Mouse (Mus musculus) midbrain, postnatal 0 days (tissue): ENCODE results near the gene Ttf1. TPM values are rescaled to one million over a fixed set of nuclear protein-coding genes. Genes with fewer than 3 reads are reported as not detected.
"Not testable (repeated sequence)": the region's sequence is repeated elsewhere in the genome, so short reads cannot be mapped to it uniquely, and the experiment has no call there.

ENCODE experiments used
- ATAC-seq: fragments of 200-750 bp; cut with Nextera tagmentation; 2 replicates; pipeline ENCODE4 v1.8.0; 2017; ENCODE audit warnings: moderate number of reproducible peaks, mild to moderate bottlenecking, moderate TSS enrichment, moderate library complexity; ENCODE audit not compliant: low FRiP score
- DNase-seq: peaks from one replicate; pipeline ENCODE4 v3.0.0-alpha.2; 2015; ENCODE audit warnings: low spot score
- H3K27ac ChIP-seq: fragments of 300-500 bp; sonication (generic); 2 replicates; pipeline ENCODE4 v1.5.1; 2014; ENCODE audit warnings: low read depth, mild to moderate bottlenecking, low read length, mixed read lengths
- H3K27me3 ChIP-seq: fragments of 300-500 bp; sonication (generic); 2 replicates; pipeline ENCODE4 v1.6.1; 2014; ENCODE audit warnings: low read length, control low read depth, mixed read lengths; ENCODE audit not compliant: insufficient read depth
- H3K36me3 ChIP-seq: fragments of 300-500 bp; sonication (generic); 2 replicates; pipeline ENCODE4 v1.6.1; 2014; ENCODE audit warnings: low read length, control low read depth, mixed read lengths; ENCODE audit not compliant: insufficient read depth
- H3K4me1 ChIP-seq: fragments of 300-500 bp; sonication (generic); 2 replicates; pipeline ENCODE4 v1.6.1; 2014; ENCODE audit warnings: mild to moderate bottlenecking, control low read depth, antibody characterized with exemption, low read length, mixed read lengths; ENCODE audit not compliant: insufficient read depth
- H3K4me2 ChIP-seq: fragments of 300-500 bp; sonication (generic); 2 replicates; pipeline ENCODE4 v1.6.1; 2014; ENCODE audit warnings: low read depth, mild to moderate bottlenecking, low read length, mixed read lengths; ENCODE audit not compliant: poor library complexity, severe bottlenecking
- H3K4me3 ChIP-seq: fragments of 300-500 bp; sonication (generic); 2 replicates; pipeline ENCODE4 v1.5.1; 2014; ENCODE audit warnings: low read depth, mild to moderate bottlenecking, low read length, moderate library complexity
- H3K9ac ChIP-seq: fragments of 300-500 bp; sonication (generic); replicated peaks from 2 replicates; pipeline ENCODE4 v1.6.1; 2014; ENCODE audit warnings: mild to moderate bottlenecking, low read length, moderate library complexity, mixed read lengths; ENCODE audit not compliant: poor library complexity, severe bottlenecking
- H3K9me3 ChIP-seq: fragments of 300-500 bp; sonication (generic); 2 replicates; pipeline ENCODE4 v1.6.1; 2016; ENCODE audit warnings: low read length, control low read depth
- CTCF ChIP-seq: IDR thresholded peaks from 2 replicates; pipeline ENCODE4 v1.5.1; 2016; ENCODE audit warnings: antibody characterized with exemption, mild to moderate bottlenecking
- WGBS: fragments of 180-500 bp; shearing (Covaris S2); extraction: QIAGEN DNeasy Blood & Tissue Kit; methylation state at CpG from one replicate; pipeline ENCODE4 v1.1.7; 2014; 5-methylcytosine and 5-hydroxymethylcytosine counted together
- polyA plus RNA-seq: library from polyadenylated mRNA; unstranded; fragments of >200 nt; fragmentation: Nextera tagmentation; extraction: Ambion mirVana; gene quantifications from 2 replicates; pipeline ENCODE4 v1.2.1, GENCODE M21; 2015
- total RNA-seq: library from RNA; depleted of rRNA; stranded (reverse); fragments of >200 nt; gene quantifications from 2 replicates; pipeline ENCODE4 v1.2.3, GENCODE M21; 2014

Gene Ttf1
- total and polyA plus RNA-seq, 2 experiments from 2014 or later, result 3.1 to 4.9 TPM

DNA sequence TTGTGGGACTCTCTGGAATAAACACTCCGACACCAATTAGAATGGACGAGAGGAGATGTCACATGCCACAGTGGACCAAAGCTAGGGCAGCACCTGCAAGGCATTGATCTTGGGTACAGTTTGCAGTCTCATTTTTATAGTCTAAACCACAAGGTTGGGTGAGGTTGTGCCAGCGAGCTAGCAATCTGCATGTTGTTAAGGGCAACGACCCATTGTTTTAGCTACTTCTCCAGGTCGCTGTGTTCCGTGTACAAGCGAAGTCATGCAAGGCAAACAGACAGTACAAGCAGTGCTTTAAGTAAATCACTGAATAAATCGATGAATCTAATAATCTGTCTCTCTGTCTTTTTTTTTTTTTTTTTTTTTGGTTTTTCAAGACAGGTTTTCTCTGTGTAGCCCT is 35.6 kb downstream of the Ttf1 start:
- Histone ChIP-seq H3K27ac (no peak overlapping the region), H3K9ac (no peak overlapping the region), H3K4me2 (no peak overlapping the region), H3K9me3 (no peaks in the 10 kb centered on the region), H3K27me3 (no peaks in the 10 kb centered on the region), H3K4me3 (no peak overlapping the region), H3K36me3 (no peaks in the 10 kb centered on the region), H3K4me1 (no peaks in the 10 kb centered on the region)
- no peak for ATAC-seq
- TF ChIP-seq CTCF, result no peak
- no peak for DNase-seq
- WGBS, result 94% methylated on average over 8 of the region's 8 CpGs

DNA sequence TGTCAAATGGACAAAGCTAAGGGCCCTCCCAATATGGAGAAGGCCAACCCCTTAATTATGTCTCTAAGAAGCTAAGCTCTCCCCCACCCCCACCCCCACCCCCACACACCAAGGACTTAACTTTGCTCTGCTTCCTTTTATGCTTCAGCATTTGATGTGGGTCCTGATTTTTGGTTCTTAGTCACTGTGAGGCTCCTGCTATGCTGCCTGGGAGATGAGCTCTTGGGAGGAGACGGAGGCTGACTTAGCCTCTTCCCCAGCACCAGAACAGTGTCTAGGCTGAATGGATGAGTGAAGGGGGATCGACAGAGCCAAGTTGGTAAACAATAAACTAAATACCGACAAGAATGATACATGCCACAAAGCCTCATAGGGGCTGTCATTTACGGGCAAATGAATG is 36.7 kb downstream of the Ttf1 start:
- Histone ChIP-seq H3K4me2 (no peak overlapping the region), H3K27me3 (no peaks in the 10 kb centered on the region), H3K4me1 (no peaks in the 10 kb centered on the region), H3K27ac (no peak overlapping the region), H3K4me3 (no peak overlapping the region), H3K9me3 (no peaks in the 10 kb centered on the region), H3K9ac (no peak overlapping the region), H3K36me3 (no peaks in the 10 kb centered on the region)
- TF ChIP-seq CTCF, result no peak
- DNase-seq (no peak), ATAC-seq (no peak)
- 40% methylated on average over 4 of the region's 4 CpGs for WGBS

DNA sequence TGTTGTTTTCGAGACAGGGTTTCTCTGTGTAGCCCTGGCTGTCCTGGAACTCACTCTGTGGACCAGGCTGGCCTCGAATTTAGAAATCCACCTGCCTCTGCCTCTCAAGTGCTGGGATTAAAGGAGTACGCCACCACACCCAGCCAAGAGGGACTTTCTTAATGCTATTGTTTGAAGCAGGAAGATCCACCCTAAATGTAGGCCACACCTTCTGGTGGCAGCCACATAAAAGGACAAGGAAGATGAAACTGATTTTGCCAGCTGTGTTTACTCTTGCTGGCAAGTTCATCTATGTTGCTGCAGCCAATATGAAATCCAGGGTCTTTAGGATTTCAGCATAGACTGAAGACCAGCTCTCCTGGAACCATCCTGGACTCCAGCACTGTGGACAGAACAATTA is 37.4 kb downstream of the Ttf1 start:
- Histone ChIP-seq H3K4me2 (no peak overlapping the region), H3K27ac (no peak overlapping the region), H3K36me3 (no peaks in the 10 kb centered on the region), H3K4me3 (no peak overlapping the region), H3K27me3 (no peaks in the 10 kb centered on the region), H3K9me3 (no peaks in the 10 kb centered on the region), H3K4me1 (no peaks in the 10 kb centered on the region), H3K9ac (no peak overlapping the region)
- no peak for ATAC-seq
- 82% methylated on average over 3 of the region's 3 CpGs for WGBS
- DNase-seq, result no peak
- TF ChIP-seq CTCF, result no peak

DNA sequence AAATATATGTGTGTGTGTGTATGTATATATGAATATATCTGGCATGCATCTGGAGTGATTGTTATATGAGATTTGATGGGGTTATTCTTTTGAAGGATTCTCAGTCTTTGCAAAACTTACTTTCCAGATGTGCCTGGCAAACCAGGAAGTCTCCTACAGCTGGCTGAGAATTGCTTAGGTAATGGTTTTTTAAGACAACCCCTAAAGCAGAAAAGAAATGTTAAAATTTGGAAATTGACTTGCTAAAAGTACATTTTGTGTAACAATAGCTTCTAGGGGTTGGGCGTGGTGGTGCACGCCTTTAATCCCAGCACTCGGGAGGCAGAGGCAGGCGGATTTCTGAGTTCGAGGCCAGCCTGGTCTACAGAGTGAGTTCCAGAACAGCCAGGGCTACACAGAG is 37.9 kb downstream of the Ttf1 start:
- WGBS, result 97% methylated on average over 4 of the region's 5 CpGs
- H3K4me2 ChIP-seq, H3K4me3 ChIP-seq, H3K4me1 ChIP-seq, ATAC-seq, H3K27ac ChIP-seq, H3K9ac ChIP-seq, H3K9me3 ChIP-seq, H3K27me3 ChIP-seq, H3K36me3 ChIP-seq, DNase-seq: not testable (repeated sequence)

DNA sequence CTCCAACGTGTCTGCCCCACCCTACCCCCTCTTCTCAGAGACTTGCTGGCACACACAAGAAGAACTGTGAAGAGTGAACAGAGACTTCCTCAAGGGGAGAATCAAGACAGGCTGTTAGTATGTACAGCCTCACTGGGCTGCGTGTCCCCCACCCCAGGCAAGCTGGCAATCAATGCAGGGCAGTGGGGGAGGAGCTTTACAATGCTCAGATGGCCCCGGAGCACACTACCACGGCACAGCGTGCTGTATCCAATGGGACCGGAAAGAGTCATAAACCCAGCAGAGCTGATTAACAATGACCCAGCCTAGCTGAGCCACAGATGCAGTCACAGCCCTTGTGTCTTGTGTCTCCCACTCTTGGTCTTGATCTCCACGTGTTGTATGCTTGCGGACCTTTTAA is 38.7 kb downstream of the Ttf1 start:
- H3K27ac ChIP-seq, result no peak overlapping the region
- H3K9ac ChIP-seq, result no peak overlapping the region
- no peaks in the 10 kb centered on the region for H3K9me3 ChIP-seq
- H3K4me1 ChIP-seq, result no peaks in the 10 kb centered on the region
- ATAC-seq, result no peak
- no peaks in the 10 kb centered on the region for H3K36me3 ChIP-seq
- H3K4me2 ChIP-seq, result no peak overlapping the region
- H3K4me3 ChIP-seq, result no peak overlapping the region
- DNase-seq, result no peak
- no peak for TF ChIP-seq CTCF
- WGBS, result 69% methylated on average over 8 of the region's 8 CpGs
- no peaks in the 10 kb centered on the region for H3K27me3 ChIP-seq

DNA sequence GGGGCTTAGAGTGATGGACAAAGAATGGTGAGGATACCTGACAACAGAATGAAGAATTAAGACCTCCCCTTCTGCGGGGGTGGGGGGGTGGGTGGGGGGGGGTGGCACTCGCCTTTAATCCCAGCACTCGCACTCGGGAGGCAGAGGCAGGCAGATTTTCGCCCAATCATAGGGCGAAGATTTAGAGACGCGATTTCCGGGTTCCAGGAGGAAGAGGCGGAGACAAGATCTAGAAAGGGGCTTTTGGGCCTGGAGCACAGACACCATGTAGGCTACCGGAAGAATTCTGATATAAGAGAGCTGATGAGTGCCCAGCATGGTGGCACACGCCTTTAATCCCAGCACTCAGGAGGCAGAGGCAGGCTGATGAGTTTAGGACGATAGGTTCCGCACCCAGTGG is 39.6 kb downstream of the Ttf1 start:
- no peak for TF ChIP-seq CTCF
- H3K27me3 ChIP-seq, result no peaks in the 10 kb centered on the region

More for the DNA sequence above, 39.6 kb downstream of the Ttf1 start:
- Histone ChIP-seq H3K36me3 (no peaks in the 10 kb centered on the region), H3K4me1 (no peaks in the 10 kb centered on the region), H3K9ac (no peak overlapping the region), H3K9me3 (no peaks in the 10 kb centered on the region), H3K27ac (no peak overlapping the region), H3K4me2 (no peak overlapping the region), H3K4me3 (no peak overlapping the region)
- WGBS, result 91% methylated on average over 14 of the region's 14 CpGs
- ATAC-seq (no peak), DNase-seq (no peak)
